Mouse (Mus musculus): ENCODE data around the gene Otud5. TPM values are rescaled to one million over a fixed set of nuclear protein-coding genes. Genes with fewer than 3 reads are reported as not detected.
"Not testable (repeated sequence)": the region's sequence is repeated elsewhere in the genome, so short reads cannot be mapped to it uniquely, and the experiment has no call there.

Gene Otud5
- 30.0 and 30.4 TPM in 2 replicates for polyA plus RNA-seq (2012; rRNA removed)
- polyA plus RNA-seq (2014; fragmentation: Nextera tagmentation; extraction: Ambion mirVana): 26.9 and 28.8 TPM in 2 replicates

DNA sequence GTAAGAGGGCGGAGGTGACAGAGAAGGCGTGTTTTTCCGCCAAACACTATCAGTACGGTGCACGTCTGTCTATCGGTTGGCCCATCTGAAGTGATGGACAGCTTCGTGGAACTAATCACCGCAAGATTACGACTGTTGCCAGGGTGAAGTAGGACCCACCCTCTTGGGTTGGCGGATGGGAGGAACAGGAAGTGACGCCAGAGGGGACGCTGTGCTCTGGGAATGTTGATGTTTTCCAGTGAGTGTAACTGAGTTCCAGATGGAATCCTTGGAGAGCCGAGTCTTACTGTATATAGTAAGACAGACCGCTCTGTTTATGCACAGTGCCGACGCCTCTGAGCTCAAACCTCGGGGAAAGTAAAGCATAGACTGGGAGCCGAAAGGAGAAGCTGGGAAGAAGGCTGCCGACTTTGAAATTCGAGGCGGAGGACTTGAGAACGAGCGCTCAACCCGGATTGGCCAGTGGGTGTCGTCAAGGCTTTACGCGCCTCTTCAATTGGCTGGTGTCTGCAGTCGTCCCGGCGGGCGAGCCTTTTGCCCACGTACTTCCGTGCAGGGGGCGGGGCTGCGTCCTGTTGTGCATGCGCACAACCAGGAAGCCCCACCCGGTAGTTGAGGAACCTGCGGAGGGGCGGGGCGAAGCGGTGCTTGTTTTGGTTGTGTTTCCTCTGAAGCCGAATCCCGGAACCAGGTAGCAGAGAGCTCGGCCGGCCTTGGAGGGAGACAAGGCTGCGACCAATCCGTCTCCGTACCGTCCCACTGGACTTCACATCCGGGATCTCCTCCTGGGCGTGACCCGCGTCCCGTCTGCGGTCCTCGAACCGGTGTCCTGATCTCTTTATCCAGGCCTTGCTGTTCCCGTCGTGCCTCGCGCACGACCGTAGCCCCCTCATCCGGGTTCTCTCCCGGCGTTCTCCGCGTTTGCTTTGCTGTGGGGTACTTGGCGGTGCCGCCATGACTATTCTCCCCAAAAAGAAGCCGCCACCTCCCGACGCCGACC lies at the start of gene Otud5:
TSS of gene Otud5 (plus strand) at position 202 of the 1,000 bp plus-strand sequence.
- H3K36me3 ChIP-seq (replicated peaks; ENCODE audit: control insufficient read depth, insufficient read depth, low read depth): peaks cover 3% of the 10 kb centered on the region; the same call in 1 of the 2 replicates
- no peaks in the 10 kb centered on the region for H3K9me3 ChIP-seq (ENCODE audit: control insufficient read depth, low read length)
- peak; percentile 92 to 94 (median 94) for DNase-seq (ENCODE audit: low read depth in 3 of 3, low spot score in 3 of 3)
- WGBS (ENCODE audit: insufficient replicate concordance): 10% methylated on average over 74 of the region's 74 CpGs
- H3K27me3 ChIP-seq (ENCODE audit: control insufficient read depth, insufficient read depth, low read length): no peaks in the 10 kb centered on the region
- peak within 1 kb of the TSS; percentile 80 to 88 for H3K4me3 ChIP-seq (ENCODE audit: insufficient read depth in 1 of 2, low read depth in 2 of 2, low read length in 2 of 2)
- peak within 1 kb of the TSS; percentile 95 for H3K27ac ChIP-seq
- TF ChIP-seq CTCF (IDR thresholded peaks at IDR 0.05; ENCODE audit: low read depth) (no peak), EP300 (IDR thresholded peaks at IDR 0.05; ENCODE audit: low read depth) (peak; percentile 71)
- H3K4me1 ChIP-seq (replicated peaks; ENCODE audit: control insufficient read depth in 2 of 2, insufficient read depth in 2 of 2, low read length in 1 of 2): peaks cover 22 to 37% of the 10 kb centered on the region in 2 experiments
- H3K9ac ChIP-seq (replicated peaks): peak within 1 kb of the TSS; percentile 89
- ATAC-seq (ENCODE audit: insufficient read depth): peak; percentile 89
- peak within 1 kb of the TSS; percentile 74 for H3K4me2 ChIP-seq (ENCODE audit: low read depth)

DNA sequence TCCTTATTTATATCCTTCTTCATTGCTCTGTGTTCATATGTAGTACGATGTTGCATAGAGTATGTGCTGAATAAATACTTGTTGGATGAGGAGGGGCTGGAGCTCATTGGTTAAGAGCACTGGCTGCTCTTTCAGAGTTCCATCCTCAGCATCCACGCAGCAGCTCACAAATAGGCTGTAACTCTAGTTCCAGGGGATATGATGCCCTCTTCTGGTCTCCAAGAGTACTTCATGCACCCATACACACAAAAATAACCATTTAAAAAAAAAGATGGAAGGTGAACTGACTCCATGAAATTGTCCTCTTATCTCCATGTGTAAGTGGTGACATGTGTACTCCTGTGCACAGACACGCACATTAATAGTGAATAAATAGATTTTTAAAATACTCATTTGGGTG lies 47.8 kb upstream of the Otud5 start:
- ATAC-seq (ENCODE audit: insufficient read depth): no peak
- H3K9me3 ChIP-seq (ENCODE audit: control insufficient read depth, low read length): no peaks in the 10 kb centered on the region
- no peaks in the 10 kb centered on the region for H3K36me3 ChIP-seq (replicated peaks; ENCODE audit: control insufficient read depth, insufficient read depth, low read depth)
- H3K4me2 ChIP-seq (ENCODE audit: low read depth): no peak overlapping the region
- H3K9ac ChIP-seq (replicated peaks): no peak overlapping the region
- DNase-seq (ENCODE audit: low read depth in 3 of 3, low spot score in 3 of 3): no peak
- WGBS (ENCODE audit: insufficient replicate concordance): 39% methylated on average over 3 of the region's 3 CpGs
- H3K27ac ChIP-seq: no peak overlapping the region
- TF ChIP-seq EP300 (IDR thresholded peaks at IDR 0.05; ENCODE audit: low read depth) (no peak), CTCF (IDR thresholded peaks at IDR 0.05; ENCODE audit: low read depth) (peak; percentile 58)
- peaks cover 0 to 4% of the 10 kb centered on the region in 2 experiments; a peak in 2 of 4 replicates for H3K4me1 ChIP-seq (replicated peaks; ENCODE audit: control insufficient read depth in 2 of 2, insufficient read depth in 2 of 2, low read length in 1 of 2)
- no peak overlapping the region for H3K4me3 ChIP-seq (ENCODE audit: insufficient read depth in 1 of 2, low read depth in 2 of 2, low read length in 2 of 2)
- no peaks in the 10 kb centered on the region for H3K27me3 ChIP-seq (ENCODE audit: control insufficient read depth, insufficient read depth, low read length)

DNA sequence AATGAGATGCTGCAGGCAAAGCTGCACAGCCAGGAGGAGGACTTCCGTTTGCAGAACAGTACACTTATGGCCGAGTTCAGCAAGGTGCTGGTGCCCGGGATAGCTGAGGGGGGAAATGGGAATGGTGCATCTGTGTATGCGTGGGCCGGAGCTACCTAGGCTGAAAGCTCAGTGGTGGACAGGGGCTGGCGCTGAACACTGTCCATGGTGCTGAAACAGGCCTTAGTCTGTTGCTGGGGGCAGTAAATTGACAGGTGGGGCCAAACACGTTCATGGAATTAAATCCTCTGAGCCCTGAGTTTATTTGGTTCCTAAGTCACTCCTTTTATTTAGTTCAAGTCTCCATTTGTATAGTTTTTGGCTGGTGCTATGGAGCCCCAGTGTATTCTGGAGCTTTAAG lies 46.1 kb upstream of the Otud5 start:
- peaks cover 0 to 4% of the 10 kb centered on the region in 2 experiments; a peak in 2 of 4 replicates for H3K4me1 ChIP-seq (replicated peaks; ENCODE audit: control insufficient read depth in 2 of 2, insufficient read depth in 2 of 2, low read length in 1 of 2)
- 49% methylated on average over 7 of the region's 7 CpGs for WGBS (ENCODE audit: insufficient replicate concordance)
- H3K27me3 ChIP-seq (ENCODE audit: control insufficient read depth, insufficient read depth, low read length): no peaks in the 10 kb centered on the region
- no peak overlapping the region for H3K27ac ChIP-seq
- TF ChIP-seq EP300 (IDR thresholded peaks at IDR 0.05; ENCODE audit: low read depth) (no peak), CTCF (IDR thresholded peaks at IDR 0.05; ENCODE audit: low read depth) (no peak)
- H3K4me3 ChIP-seq (ENCODE audit: insufficient read depth in 1 of 2, low read depth in 2 of 2, low read length in 2 of 2): no peak overlapping the region
- no peak for ATAC-seq (ENCODE audit: insufficient read depth)
- H3K36me3 ChIP-seq (replicated peaks; ENCODE audit: control insufficient read depth, insufficient read depth, low read depth): peaks cover 5% of the 10 kb centered on the region; the same call in 1 of the 2 replicates
- DNase-seq (ENCODE audit: low read depth in 3 of 3, low spot score in 3 of 3): no peak
- no peaks in the 10 kb centered on the region for H3K9me3 ChIP-seq (ENCODE audit: control insufficient read depth, low read length)
- H3K4me2 ChIP-seq (ENCODE audit: low read depth): no peak overlapping the region
- H3K9ac ChIP-seq (replicated peaks): no peak overlapping the region

DNA sequence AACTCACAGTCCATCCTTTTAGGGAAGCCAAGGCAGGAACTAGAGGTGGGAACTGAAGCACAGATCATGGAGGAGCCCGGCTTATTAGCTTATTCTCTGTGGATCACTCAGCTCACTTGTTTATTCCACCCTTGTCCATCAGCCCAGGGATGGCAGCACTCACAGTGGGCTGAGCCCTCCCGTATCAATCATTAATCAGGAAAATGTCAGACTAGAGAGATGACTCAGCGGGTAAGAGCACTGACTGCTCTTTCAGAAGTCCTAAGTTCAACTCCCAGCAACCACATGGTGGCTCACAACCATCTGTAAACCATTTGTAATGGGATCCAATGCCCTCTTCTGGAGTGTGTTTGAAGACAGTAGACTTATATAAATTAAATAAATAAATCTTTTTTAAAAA lies 43.8 kb upstream of the Otud5 start:
- peaks cover 0 to 4% of the 10 kb centered on the region in 2 experiments; a peak in 2 of 4 replicates for H3K4me1 ChIP-seq (replicated peaks; ENCODE audit: control insufficient read depth in 2 of 2, insufficient read depth in 2 of 2, low read length in 1 of 2)
- TF ChIP-seq EP300 (IDR thresholded peaks at IDR 0.05; ENCODE audit: low read depth) (no peak), CTCF (IDR thresholded peaks at IDR 0.05; ENCODE audit: low read depth) (peak; percentile 36)
- H3K4me3 ChIP-seq (ENCODE audit: insufficient read depth in 1 of 2, low read depth in 2 of 2, low read length in 2 of 2): no peak overlapping the region
- peaks cover 13% of the 10 kb centered on the region for H3K36me3 ChIP-seq (replicated peaks; ENCODE audit: control insufficient read depth, insufficient read depth, low read depth)
- ATAC-seq (ENCODE audit: insufficient read depth): peak; percentile 65
- DNase-seq (ENCODE audit: low read depth in 3 of 3, low spot score in 3 of 3): no peak
- no peaks in the 10 kb centered on the region for H3K27me3 ChIP-seq (ENCODE audit: control insufficient read depth, insufficient read depth, low read length)
- H3K4me2 ChIP-seq (ENCODE audit: low read depth): no peak overlapping the region
- no peaks in the 10 kb centered on the region for H3K9me3 ChIP-seq (ENCODE audit: control insufficient read depth, low read length)
- 49% methylated on average over 3 of the region's 3 CpGs for WGBS (ENCODE audit: insufficient replicate concordance)
- no peak overlapping the region for H3K9ac ChIP-seq (replicated peaks)
- no peak overlapping the region for H3K27ac ChIP-seq

DNA sequence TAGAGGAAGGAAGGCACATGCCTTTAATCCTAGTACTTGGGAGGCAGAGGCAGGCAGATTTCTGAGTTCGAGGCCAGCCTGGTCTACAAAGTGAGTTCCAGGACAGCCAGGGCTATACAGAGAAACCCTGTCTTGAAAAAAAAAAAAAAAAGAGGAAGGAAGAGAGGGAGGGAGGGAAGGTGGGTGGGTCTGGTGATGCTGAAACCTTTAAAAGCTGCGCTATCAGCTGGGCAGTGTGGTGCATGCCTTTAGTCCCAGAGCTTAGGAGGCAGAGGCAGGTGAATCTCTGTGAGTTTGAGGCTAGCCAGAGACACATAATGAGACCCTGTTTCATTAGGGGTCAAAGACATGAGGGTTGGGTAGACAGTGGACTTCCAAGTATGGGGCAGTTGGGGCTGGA lies 39.0 kb upstream of the Otud5 start:
- H3K4me2 ChIP-seq (ENCODE audit: low read depth); H3K9ac ChIP-seq (replicated peaks); H3K27me3 ChIP-seq (ENCODE audit: control insufficient read depth, insufficient read depth, low read length); DNase-seq (ENCODE audit: low read depth in 3 of 3, low spot score in 3 of 3); H3K9me3 ChIP-seq (ENCODE audit: control insufficient read depth, low read length); H3K4me3 ChIP-seq (ENCODE audit: insufficient read depth in 1 of 2, low read depth in 2 of 2, low read length in 2 of 2); H3K4me1 ChIP-seq (replicated peaks; ENCODE audit: control insufficient read depth in 2 of 2, insufficient read depth in 2 of 2, low read length in 1 of 2); H3K27ac ChIP-seq; ATAC-seq (ENCODE audit: insufficient read depth): not testable (repeated sequence)
- peaks cover 19% of the 10 kb centered on the region for H3K36me3 ChIP-seq (replicated peaks; ENCODE audit: control insufficient read depth, insufficient read depth, low read depth)
- WGBS (ENCODE audit: insufficient replicate concordance): 69% methylated on average over 2 of the region's 2 CpGs

Measured in liver, embryonic 14.5 days (tissue).